Mouse (Mus musculus) lung, postnatal 25 days (tissue): Measurements from ENCODE around the gene Gm47955.
A peak's percentile ranks its signal among the peaks of the same experiment; 100 is the strongest.
"Not testable (repeated sequence)": the region's sequence is repeated elsewhere in the genome, so short reads cannot be mapped to it uniquely, and the experiment has no call there.

ENCODE experiments used
- DNase-seq: peaks from one replicate; pipeline ENCODE4 v3.0.0; 2022; ENCODE audit warnings: low spot score

Gm47955 gene

GRCm38 (mm10) chr1:82993947-82994346, 33.9 kb downstream of the Gm47955 start:
- DNase-seq = no peak

DNA sequence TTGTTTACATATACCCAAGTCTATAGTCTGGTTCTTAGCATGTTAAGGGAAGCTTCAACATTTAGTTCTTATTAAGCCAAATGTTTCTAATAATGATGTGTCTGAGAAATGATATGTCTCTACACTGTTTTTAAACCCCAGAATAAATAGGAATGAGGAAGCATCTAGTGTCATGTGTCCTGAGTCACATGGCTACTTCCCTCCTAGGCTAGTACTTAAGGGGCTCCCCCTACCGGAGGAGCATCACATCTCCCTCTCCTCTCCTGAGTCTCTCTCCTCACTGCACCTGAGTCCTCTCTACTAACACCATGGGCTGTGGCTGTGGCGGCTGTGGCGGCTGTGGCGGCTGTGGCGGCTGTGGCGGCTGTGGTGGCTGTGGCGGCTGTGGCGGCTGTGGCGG, 40.2 kb downstream of the Gm47955 start, which contains the start of gene Gm47959:
Gm47959 (plus strand) TSS at position 243 of the 400 bp plus-strand sequence.
- DNase-seq = not testable (repeated sequence)

- DNase-seq = peak; percentile 33
Observed at GRCm38 (mm10) chr1:83006218-83007179, 46.4 kb downstream of the Gm47955 start.

DNA sequence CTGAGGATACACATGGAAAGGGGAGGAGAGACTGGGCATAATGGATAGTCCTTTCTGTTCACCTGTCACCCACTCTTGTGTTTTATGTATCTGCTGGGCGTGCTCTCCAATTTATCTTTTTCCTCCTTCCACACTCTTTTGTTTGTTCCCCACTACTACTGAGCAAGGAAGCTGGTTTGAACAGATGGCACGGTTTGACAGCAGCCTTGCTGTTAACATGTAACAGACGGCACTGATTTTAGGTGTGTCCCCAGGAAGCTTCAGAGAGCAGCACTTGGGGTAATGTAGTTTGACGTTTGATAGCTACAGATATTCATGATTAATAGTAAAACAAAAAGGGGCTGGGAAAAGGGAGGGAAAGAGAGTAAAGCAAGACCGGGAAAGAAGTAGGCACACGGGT, 47.4 kb downstream of the Gm47955 start:
- DNase-seq = no peak
